Mouse (Mus musculus): ENCODE results near the gene Gm11568.
"Not testable (repeated sequence)": the region's sequence is repeated elsewhere in the genome, so short reads cannot be mapped to it uniquely, and the experiment has no call there.

GRCm38 (mm10) chr11:99815566-99815965 is 42.2 kb upstream of the Gm11568 start, which contains the start of gene Gm11564:
- TF ChIP-seq CTCF (conservative IDR thresholded peaks at IDR 0.05; ENCODE audit: low read length); POU5F1 (IDR thresholded peaks at IDR 0.05; ENCODE audit: borderline replicate concordance, low read length): not testable (repeated sequence)
